Mouse (Mus musculus) CH12.LX (cell line): ENCODE results near the gene Poglut1. TPM values are rescaled to one million over a fixed set of nuclear protein-coding genes. Genes with fewer than 3 reads are reported as not detected.

Experiments
- DNase-seq: peaks from one replicate; pipeline ENCODE4 v3.0.0-alpha.2; 2013; ENCODE audit errors: extremely low read depth
- H3K27ac ChIP-seq: 2 replicates; pipeline ENCODE4 v1.5.1; 2012; ENCODE audit warnings: low read depth, mild to moderate bottlenecking, control low read depth, moderate library complexity; ENCODE audit not compliant: insufficient read depth
- H3K27me3 ChIP-seq: replicated peaks from 2 replicates; pipeline ENCODE3; 2012; ENCODE audit warnings: inconsistent platforms
- H3K36me3 ChIP-seq, 2 experiments: replicated peaks in 1 of 2; 2 replicates each; pipeline versions ENCODE3 to v1.6.1; 2012; ENCODE audit warnings: inconsistent platforms in 1 of 2, low read length in 1 of 2, mild to moderate bottlenecking in 1 of 2, mixed read lengths in 1 of 2, moderate library complexity in 1 of 2; ENCODE audit not compliant: control insufficient read depth in 1 of 2, insufficient read depth in 1 of 2
- H3K4me1 ChIP-seq, 2 experiments: 2 replicates each; pipeline ENCODE4 v1.6.1; 2012; ENCODE audit warnings: inconsistent platforms in 1 of 2, moderate library complexity in 1 of 2; ENCODE audit not compliant: insufficient read depth in 2 of 2, control insufficient read depth in 1 of 2
- H3K4me2 ChIP-seq: 2 replicates; pipeline ENCODE4 v1.6.1; 2012; ENCODE audit warnings: low read depth, mild to moderate bottlenecking, control low read depth; ENCODE audit not compliant: poor library complexity, insufficient read depth, severe bottlenecking
- H3K4me3 ChIP-seq, 3 experiments: fragments of 150-350 bp in 1 of 3; sonication (generic) in 1 of 3; replicated peaks in 1 of 3; 2 replicates each; pipeline versions ENCODE3 to v1.5.1; 2011 to 2012; ENCODE audit warnings: low read depth in 2 of 3, low read length in 2 of 3, mild to moderate bottlenecking in 2 of 3, moderate library complexity in 2 of 3, control low read depth in 1 of 3, improper control_type of control experiment in 1 of 3, inconsistent platforms in 1 of 3, mixed read lengths in 1 of 3; ENCODE audit not compliant: poor library complexity in 1 of 3
- H3K79me2 ChIP-seq: replicated peaks from 2 replicates; pipeline ENCODE4 v1.6.1; 2012; ENCODE audit warnings: mild to moderate bottlenecking, moderate library complexity; ENCODE audit not compliant: control insufficient read depth, poor library complexity, insufficient read depth, severe bottlenecking; ENCODE audit errors: extremely low read depth
- H3K9ac ChIP-seq: 2 replicates; pipeline ENCODE4 v1.6.1; 2012; ENCODE audit warnings: low read depth, mild to moderate bottlenecking, control low read depth, moderate library complexity; ENCODE audit not compliant: insufficient read depth
- H3K9me3 ChIP-seq: replicated peaks from 2 replicates; pipeline ENCODE3; 2012; ENCODE audit warnings: low read length, inconsistent platforms, mixed read lengths
- BHLHE40 ChIP-seq: IDR thresholded peaks from 2 replicates; pipeline ENCODE4 v1.6.1; 2011; ENCODE audit warnings: mild to moderate bottlenecking, low read depth, low read length, improper control_type of control experiment
- ELF1 ChIP-seq: IDR thresholded peaks from 2 replicates; pipeline ENCODE4 v1.6.1; 2014; ENCODE audit warnings: low read depth, mild to moderate bottlenecking, inconsistent platforms, low read length, improper control_type of control experiment
- EP300 ChIP-seq: IDR thresholded peaks from 2 replicates; pipeline ENCODE4 v1.6.1; 2011; ENCODE audit warnings: low read length, improper control_type of control experiment
- ETS1 ChIP-seq: conservative IDR thresholded peaks from 2 replicates; pipeline ENCODE4 v1.6.1; 2012; ENCODE audit warnings: low read depth, mild to moderate bottlenecking, inconsistent platforms, low read length, improper control_type of control experiment, moderate library complexity
- HCFC1 ChIP-seq: IDR thresholded peaks from 2 replicates; pipeline ENCODE4 v1.6.1; 2012; ENCODE audit warnings: low read depth, mild to moderate bottlenecking, inconsistent platforms, low read length, improper control_type of control experiment
- MAFK ChIP-seq: IDR thresholded peaks from 2 replicates; pipeline ENCODE4 v1.6.1; 2011; ENCODE audit warnings: low read length, improper control_type of control experiment; ENCODE audit not compliant: insufficient replicate concordance
- MAX ChIP-seq: IDR thresholded peaks from 2 replicates; pipeline ENCODE4 v1.6.1; 2011; ENCODE audit warnings: low read length, improper control_type of control experiment
- MEF2A ChIP-seq: IDR thresholded peaks from 2 replicates; pipeline ENCODE4 v1.6.1; 2014; ENCODE audit warnings: low read depth, mild to moderate bottlenecking, inconsistent platforms, low read length, improper control_type of control experiment, borderline replicate concordance
- MXI1 ChIP-seq: IDR thresholded peaks from 2 replicates; pipeline ENCODE4 v1.6.1; 2011; ENCODE audit warnings: mild to moderate bottlenecking, low read depth, low read length, improper control_type of control experiment
- POLR2A ChIP-seq: IDR thresholded peaks from 2 replicates; pipeline ENCODE4 v1.6.1; 2011; ENCODE audit warnings: low read depth, mild to moderate bottlenecking, improper control_type of control experiment, low read length
- POLR2AphosphoS2 ChIP-seq: IDR thresholded peaks from 2 replicates; pipeline ENCODE4 v1.6.1; 2011; ENCODE audit warnings: low read depth, low read length, improper control_type of control experiment
- RCOR1 ChIP-seq: conservative IDR thresholded peaks from 2 replicates; pipeline ENCODE4 v1.6.1; 2012; ENCODE audit warnings: low read depth, mild to moderate bottlenecking, inconsistent platforms, low read length, improper control_type of control experiment
- SIN3A ChIP-seq: IDR thresholded peaks from 2 replicates; pipeline ENCODE4 v1.6.1; 2012; ENCODE audit warnings: low read length, improper control_type of control experiment, inconsistent platforms
- SMC3 ChIP-seq: IDR thresholded peaks from 2 replicates; pipeline ENCODE4 v1.6.1; 2011; ENCODE audit warnings: low read depth, low read length, improper control_type of control experiment
- TCF12 ChIP-seq: IDR thresholded peaks from 2 replicates; pipeline ENCODE4 v1.6.1; 2014; ENCODE audit warnings: low read depth, mild to moderate bottlenecking, inconsistent platforms, low read length, improper control_type of control experiment
- USF1 ChIP-seq: IDR thresholded peaks from 2 replicates; pipeline ENCODE4 v1.6.1; 2014; ENCODE audit warnings: low read depth, mild to moderate bottlenecking, inconsistent platforms, low read length, improper control_type of control experiment
- USF2 ChIP-seq: conservative IDR thresholded peaks from 2 replicates; pipeline ENCODE4 v1.6.1; 2011; ENCODE audit warnings: low read depth, low read length, improper control_type of control experiment
- ZC3H11A ChIP-seq: IDR thresholded peaks from 2 replicates; pipeline ENCODE4 v1.6.1; 2012; ENCODE audit warnings: low read depth, mild to moderate bottlenecking, inconsistent platforms, low read length, improper control_type of control experiment
- ZMIZ1 ChIP-seq: IDR thresholded peaks from 2 replicates; pipeline ENCODE4 v1.6.1; 2012; ENCODE audit warnings: low read depth, mild to moderate bottlenecking, inconsistent platforms, low read length, improper control_type of control experiment
- dilution Hi-C: fragments of 300-500 bp; cut with MboI; formaldehyde crosslinking; loops from 2 replicates; pipeline ENCODE4 v1.14.3; 2020; ENCODE audit warnings: low sequenced_read_pairs; ENCODE audit not compliant: extremely low pct_unique_long_range_greater_than_20kb, extremely low pct_ligation_motif_present
- in situ Hi-C: fragments of 300-500 bp; cut with MboI; formaldehyde crosslinking; loops from 3 replicates; pipeline ENCODE4 v1.14.3; 2019; ENCODE audit warnings: low sequenced_read_pairs, low pct_ligation_motif_present, low pct_unique_long_range_greater_than_20kb, mixed read lengths
- polyA plus RNA-seq: library from polyadenylated mRNA; unstranded; fragments of >175 nt; gene quantifications from 2 replicates; pipeline ENCODE4 v1.2.1, GENCODE M21; 2012; ENCODE audit warnings: low read depth; ENCODE audit not compliant: insufficient read length
- total RNA-seq, 2 experiments: library from RNA; depleted of rRNA; stranded (reverse); fragments of 300-350 nt in 1 of 2; fragments of >200 nt in 1 of 2; gene quantifications; 2 replicates each; pipeline ENCODE4 v1.2.3; 2012 to 2014

Poglut1 gene
- total and polyA plus RNA-seq, 3 experiments: 41.4 to 65.6 (median 54.7) TPM

DNA sequence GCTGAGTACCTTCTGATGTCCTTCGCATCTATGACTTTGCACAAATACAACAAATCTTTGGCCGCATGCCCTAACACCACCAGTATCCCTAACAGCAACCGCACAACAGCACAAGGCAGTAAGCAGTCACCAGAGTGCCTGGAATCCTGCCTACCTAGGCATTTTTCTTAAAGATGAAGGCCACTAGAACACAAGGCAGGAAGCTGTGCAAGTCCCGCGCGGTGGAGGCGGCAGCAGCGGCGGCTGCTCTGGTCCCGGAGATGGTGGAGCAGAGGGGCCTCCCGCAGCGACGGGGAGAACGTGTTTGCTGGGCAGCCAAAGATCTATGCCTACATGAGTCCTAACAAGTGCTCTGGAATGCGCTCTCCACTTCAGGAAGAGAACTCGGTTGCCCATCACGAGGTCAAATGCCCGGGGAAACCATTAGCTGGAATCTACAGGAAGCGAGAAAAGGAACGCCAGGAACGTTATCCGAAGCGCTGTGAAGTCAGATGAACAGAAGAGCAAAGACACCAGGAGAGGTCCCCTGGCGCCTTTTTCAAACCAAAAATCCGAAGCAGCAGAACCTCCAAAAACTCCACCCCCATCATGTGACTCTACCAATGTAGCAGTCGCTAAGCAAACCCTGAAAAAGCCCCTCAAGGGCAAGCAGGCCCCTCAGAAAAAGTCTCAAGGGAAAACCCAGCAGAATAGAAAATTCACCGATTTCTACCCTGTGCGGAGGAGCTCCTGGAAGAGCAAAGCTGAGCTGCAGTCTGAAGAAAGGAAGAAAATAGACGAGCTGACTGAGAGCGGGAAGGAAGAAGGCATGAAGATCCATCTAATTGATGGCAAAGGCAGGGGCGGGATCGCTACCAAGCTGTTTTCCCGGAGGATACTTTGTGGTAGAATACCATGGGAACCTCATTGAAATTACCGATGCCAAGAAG lies 73.5 kb downstream of the Poglut1 start:
- no peaks in the 10 kb centered on the region for H3K27me3 ChIP-seq
- H3K4me3 ChIP-seq: peak overlapping the region in 2 of 3 experiments; percentile 4 to 49
- H3K9me3 ChIP-seq: no peaks in the 10 kb centered on the region
- H3K9ac ChIP-seq: no peak overlapping the region
- peaks cover 80 to 87% of the 10 kb centered on the region in 2 experiments for H3K36me3 ChIP-seq
- peaks cover 71% of the 10 kb centered on the region for H3K79me2 ChIP-seq
- H3K4me2 ChIP-seq: no peak overlapping the region
- peak; percentile 94 for DNase-seq
- in situ Hi-C loops: no loop called here
- TF ChIP-seq ETS1: peak; percentile 41
- peak; percentile 48; the same call in 1 of the 2 replicates for TF ChIP-seq BHLHE40
- 0 out of 2 replicates have a peak, but pooled peaks have one; percentile 22 for TF ChIP-seq POLR2AphosphoS2
- TF ChIP-seq SIN3A: peak; percentile 48; the same call in 1 of the 2 replicates
- peak; percentile 29; the same call in 1 of the 2 replicates for TF ChIP-seq EP300
- TF ChIP-seq ZC3H11A: no peak
- peak; percentile 39 for TF ChIP-seq USF2
- peak; percentile 22; the same call in 1 of the 2 replicates for TF ChIP-seq MAX
- TF ChIP-seq USF1: peak; percentile 75
- peak; percentile 41; the same call in 1 of the 2 replicates for TF ChIP-seq MXI1
- 0 out of 2 replicates have a peak, but pooled peaks have one; percentile 14 for TF ChIP-seq MEF2A
- TF ChIP-seq RCOR1: no peak
- TF ChIP-seq POLR2A: peak; percentile 31; the same call in 1 of the 2 replicates
- TF ChIP-seq TCF12: peak; percentile 55; the same call in 1 of the 2 replicates
- peak; percentile 42; the same call in 1 of the 2 replicates for TF ChIP-seq MAFK
- peak; percentile 27; the same call in 1 of the 2 replicates for TF ChIP-seq HCFC1
- TF ChIP-seq ZMIZ1: peak; percentile 74
- TF ChIP-seq SMC3: no peak; the same call in 1 of the 2 replicates
- TF ChIP-seq ELF1: no peak
- dilution Hi-C loops: no loop called here
- peaks cover 13 to 85% of the 10 kb centered on the region in 2 experiments for H3K4me1 ChIP-seq
- peak overlapping the region; percentile 61 for H3K27ac ChIP-seq
